Mouse (Mus musculus) limb, embryonic 10.5 days (tissue): ENCODE data around the gene Psme2. TPM values are rescaled to one million over a fixed set of nuclear protein-coding genes. Genes with fewer than 3 reads are reported as not detected.
A peak's percentile ranks its signal among the peaks of the same experiment; 100 is the strongest.

Experiments
- DNase-seq: peaks from one replicate; pipeline ENCODE4 v3.0.0-alpha.2; 2017; ENCODE audit warnings: low spot score
- H3K27ac ChIP-seq: fragments of 300-500 bp; sonication (generic); 2 replicates; pipeline ENCODE4 v1.5.1; 2016; ENCODE audit warnings: mild to moderate bottlenecking
- H3K27me3 ChIP-seq: fragments of 300-500 bp; sonication (generic); 2 replicates; pipeline ENCODE4 v1.6.1; 2016; ENCODE audit warnings: low read depth, mild to moderate bottlenecking; ENCODE audit not compliant: poor library complexity, severe bottlenecking
- H3K36me3 ChIP-seq: fragments of 300-500 bp; sonication (generic); 2 replicates; pipeline ENCODE4 v1.6.1; 2016; ENCODE audit warnings: mild to moderate bottlenecking, moderate library complexity
- H3K4me1 ChIP-seq: fragments of 300-500 bp; sonication (generic); 2 replicates; pipeline ENCODE4 v1.6.1; 2016
- H3K4me3 ChIP-seq: fragments of 300-500 bp; sonication (generic); 2 replicates; pipeline ENCODE4 v1.5.1; 2016; ENCODE audit warnings: mild to moderate bottlenecking, moderate library complexity
- H3K9me3 ChIP-seq: fragments of 300-500 bp; sonication (generic); replicated peaks from 2 replicates; pipeline ENCODE4 v1.6.1; 2016; ENCODE audit warnings: mild to moderate bottlenecking
- WGBS: fragments of 180-500 bp; shearing (Covaris S2); methylation state at CpG from one replicate; pipeline ENCODE4 v1.1.7; 2016; 5-methylcytosine and 5-hydroxymethylcytosine counted together
- polyA plus RNA-seq: library from polyadenylated mRNA; unstranded; fragments of >200 nt; fragmentation: Nextera tagmentation; extraction: Ambion mirVana; gene quantifications from 2 replicates; pipeline ENCODE4 v1.2.1, GENCODE M21; 2016

Gene Psme2
- polyA plus RNA-seq, 1 experiment from 2014 or later, result 192 TPM

- H3K27me3 ChIP-seq, result peaks cover 15% of the 10 kb centered on the region; the same call in 1 of the 2 replicates
- no peak overlapping the region for H3K4me3 ChIP-seq
- no peak overlapping the region for H3K27ac ChIP-seq
- WGBS, result 93% methylated on average over 2 of the region's 2 CpGs
- DNase-seq, result no peak
- H3K4me1 ChIP-seq, result peaks cover 24% of the 10 kb centered on the region
- peaks cover 38% of the 10 kb centered on the region for H3K36me3 ChIP-seq
- H3K9me3 ChIP-seq, result no peaks in the 10 kb centered on the region
Measured at GRCm38 (mm10) chr14:55586149-55586548, 4.8 kb downstream of the Psme2 start.

GRCm38 (mm10) chr14:55585566-55585960, 5.3 kb downstream of the Psme2 start:
- Histone ChIP-seq H3K4me3 (peak overlapping the region; percentile 69), H3K36me3 (peaks cover 44% of the 10 kb centered on the region), H3K4me1 (peaks cover 24% of the 10 kb centered on the region), H3K27ac (no peak overlapping the region), H3K9me3 (no peaks in the 10 kb centered on the region), H3K27me3 (peaks cover 15% of the 10 kb centered on the region; the same call in 1 of the 2 replicates)
- no peak for DNase-seq
- WGBS, result 59% methylated on average over 6 of the region's 6 CpGs

GRCm38 (mm10) chr14:55584702-55585565, 6.0 kb downstream of the Psme2 start, which contains the start of gene Emc9:
Gene Emc9 (minus strand): TSS chr14:55585302.
- Histone ChIP-seq H3K4me1 (peaks cover 18% of the 10 kb centered on the region), H3K9me3 (no peaks in the 10 kb centered on the region), H3K36me3 (peaks cover 50% of the 10 kb centered on the region), H3K4me3 (peak within 1 kb of the TSS; percentile 69), H3K27me3 (peaks cover 15% of the 10 kb centered on the region; the same call in 1 of the 2 replicates), H3K27ac (peak within 1 kb of the TSS; percentile 77)
- DNase-seq, result peak; percentile 66
- WGBS, result 2% methylated on average over 43 of the region's 43 CpGs

- H3K36me3 ChIP-seq, result peaks cover 51% of the 10 kb centered on the region
- peak overlapping the region; percentile 69 for H3K4me3 ChIP-seq
- H3K4me1 ChIP-seq, result peaks cover 17% of the 10 kb centered on the region
- peaks cover 15% of the 10 kb centered on the region; the same call in 1 of the 2 replicates for H3K27me3 ChIP-seq
- no peaks in the 10 kb centered on the region for H3K9me3 ChIP-seq
- 34% methylated on average over 5 of the region's 5 CpGs for WGBS
- DNase-seq, result no peak
- H3K27ac ChIP-seq, result 0 out of 2 replicates have a peak overlapping the region, but pooled peaks have one; percentile 77
Measured at GRCm38 (mm10) chr14:55584303-55584701, 6.6 kb downstream of the Psme2 start.

- no peak for DNase-seq
- 78% methylated on average over 9 of the region's 9 CpGs for WGBS
- peaks cover 32% of the 10 kb centered on the region for H3K36me3 ChIP-seq
- H3K27ac ChIP-seq, result no peak overlapping the region
- H3K9me3 ChIP-seq, result no peaks in the 10 kb centered on the region
- H3K4me1 ChIP-seq, result peaks cover 33% of the 10 kb centered on the region
- peaks cover 15% of the 10 kb centered on the region; the same call in 1 of the 2 replicates for H3K27me3 ChIP-seq
- H3K4me3 ChIP-seq, result no peak overlapping the region
Measured at GRCm38 (mm10) chr14:55581981-55582681, 8.8 kb downstream of the Psme2 start.

- Histone ChIP-seq H3K27me3 (peaks cover 15% of the 10 kb centered on the region; the same call in 1 of the 2 replicates), H3K36me3 (peaks cover 26% of the 10 kb centered on the region), H3K27ac (no peak overlapping the region), H3K9me3 (no peaks in the 10 kb centered on the region), H3K4me3 (no peak overlapping the region), H3K4me1 (peaks cover 41% of the 10 kb centered on the region)
- WGBS, result 95% methylated on average over 16 of the region's 16 CpGs
- no peak for DNase-seq
Measured at GRCm38 (mm10) chr14:55580731-55581130, 10.2 kb downstream of the Psme2 start.

GRCm38 (mm10) chr14:55579511-55580496, 11.1 kb downstream of the Psme2 start:
- DNase-seq, result no peak
- H3K36me3 ChIP-seq, result peaks cover 26% of the 10 kb centered on the region
- peaks cover 14% of the 10 kb centered on the region; the same call in 1 of the 2 replicates for H3K27me3 ChIP-seq
- no peak overlapping the region; the same call in 1 of the 2 replicates for H3K4me3 ChIP-seq
- H3K9me3 ChIP-seq, result no peaks in the 10 kb centered on the region
- 84% methylated on average over 23 of the region's 23 CpGs for WGBS
- H3K27ac ChIP-seq, result no peak overlapping the region
- H3K4me1 ChIP-seq, result peaks cover 39% of the 10 kb centered on the region

- H3K4me3 ChIP-seq, result peak overlapping the region; percentile 83
- DNase-seq, result no peak
- H3K36me3 ChIP-seq, result peaks cover 26% of the 10 kb centered on the region
- 0 out of 2 replicates have a peak, but pooled peaks cover 3% of the 10 kb centered on the region for H3K27me3 ChIP-seq
- H3K4me1 ChIP-seq, result peaks cover 33% of the 10 kb centered on the region
- H3K27ac ChIP-seq, result peak overlapping the region; percentile 94
- H3K9me3 ChIP-seq, result no peaks in the 10 kb centered on the region
- WGBS, result 32% methylated on average over 6 of the region's 6 CpGs
Measured at GRCm38 (mm10) chr14:55578668-55579269, 12.1 kb downstream of the Psme2 start.

GRCm38 (mm10) chr14:55577871-55578667, 12.8 kb downstream of the Psme2 start, which contains the start of gene Psme1:
Gene Psme1 (plus strand): TSS chr14:55578123.
- Histone ChIP-seq H3K27me3 (no peaks in the 10 kb centered on the region), H3K36me3 (peaks cover 26% of the 10 kb centered on the region), H3K4me3 (peak within 1 kb of the TSS; percentile 83), H3K4me1 (peaks cover 33% of the 10 kb centered on the region), H3K27ac (peak within 1 kb of the TSS; percentile 94), H3K9me3 (no peaks in the 10 kb centered on the region)
- peak; percentile 86 for DNase-seq
- 2% methylated on average over 30 of the region's 32 CpGs for WGBS

GRCm38 (mm10) chr14:55576376-55576775, 14.5 kb downstream of the Psme2 start:
- peak overlapping the region; percentile 44; the same call in 1 of the 2 replicates for H3K27ac ChIP-seq
- 83% methylated on average over 16 of the region's 16 CpGs for WGBS
- peaks cover 33% of the 10 kb centered on the region for H3K4me1 ChIP-seq
- no peaks in the 10 kb centered on the region for H3K9me3 ChIP-seq
- H3K4me3 ChIP-seq, result no peak overlapping the region
- no peaks in the 10 kb centered on the region for H3K27me3 ChIP-seq
- H3K36me3 ChIP-seq, result peaks cover 17% of the 10 kb centered on the region
- no peak for DNase-seq

- peaks cover 11% of the 10 kb centered on the region for H3K36me3 ChIP-seq
- peaks cover 33% of the 10 kb centered on the region for H3K4me1 ChIP-seq
- no peaks in the 10 kb centered on the region for H3K9me3 ChIP-seq
- peak overlapping the region; percentile 66 for H3K27ac ChIP-seq
- no peaks in the 10 kb centered on the region for H3K27me3 ChIP-seq
- no peak overlapping the region for H3K4me3 ChIP-seq
- WGBS, result 72% methylated on average over 13 of the region's 13 CpGs
- DNase-seq, result no peak
Measured at GRCm38 (mm10) chr14:55575711-55576110, 15.2 kb downstream of the Psme2 start.
